Comparison of ENCODE assay signal across 8 mouse cellular contexts in genomic region chr7:97480821-97481339, GRCm38 (mm10). TPM values are rescaled to one million over a fixed set of nuclear protein-coding genes. Genes with fewer than 3 reads are reported as not detected.
DNase-seq lines count a peak whose midpoint lies in the region; ATAC-seq lines count a peak whose summit lies in the region.

Ints4 (plus strand) TSS chr7:97480956.

- intact Hi-C loops in heart, postnatal 14 days (cut with DNase I) = loop anchor here (1.0 to 5.0 kb wide), 2 partner anchors 99 to 216 kb away; partner anchors contain the start of gene Clns1a

- peak within 1 kb of the TSS; percentile 55 for H3K4me2 ChIP-seq in forebrain, embryonic 14.5 days (ENCODE audit: low read length)
- H3K4me2 ChIP-seq in neural tube, embryonic 15.5 days = peak within 1 kb of the TSS; percentile 82

- peak within 1 kb of the TSS; percentile 65 for H3K4me3 ChIP-seq in forebrain, embryonic 14.5 days (ENCODE audit: low read depth, low read length)
- peak within 1 kb of the TSS; percentile 84 for H3K4me3 ChIP-seq in neural tube, embryonic 15.5 days (replicated peaks)

- under 1% methylated on average over 24 of the region's 24 CpGs for WGBS in forebrain, embryonic 14.5 days
- under 1% methylated on average over 24 of the region's 24 CpGs for WGBS in neural tube, embryonic 15.5 days

- H3K9ac ChIP-seq in forebrain, embryonic 14.5 days (ENCODE audit: low read length) = peak within 1 kb of the TSS; percentile 69
- H3K9ac ChIP-seq in neural tube, embryonic 15.5 days (replicated peaks) = peak within 1 kb of the TSS; percentile 63

- peaks cover 12% of the 10 kb centered on the region for H3K4me1 ChIP-seq in forebrain, embryonic 14.5 days (ENCODE audit: control insufficient read depth, insufficient read depth, low read length)
- H3K4me1 ChIP-seq in neural tube, embryonic 15.5 days = peaks cover 26% of the 10 kb centered on the region

- no peaks in the 10 kb centered on the region for H3K27me3 ChIP-seq in forebrain, embryonic 14.5 days (replicated peaks; ENCODE audit: control insufficient read depth, insufficient read depth, low read length)
- H3K27me3 ChIP-seq in neural tube, embryonic 15.5 days (replicated peaks) = 0 out of 2 replicates have a peak, but pooled peaks cover 4% of the 10 kb centered on the region

- H3K9me3 ChIP-seq in forebrain, embryonic 14.5 days (replicated peaks; ENCODE audit: control insufficient read depth, low read length) = no peaks in the 10 kb centered on the region
- no peaks in the 10 kb centered on the region for H3K9me3 ChIP-seq in neural tube, embryonic 15.5 days (replicated peaks)

- ATAC-seq in forebrain, embryonic 14.5 days = peak; percentile 100
- peak; percentile 99 for ATAC-seq in neural tube, embryonic 15.5 days (ENCODE audit: low FRiP score)

- H3K36me3 ChIP-seq in forebrain, embryonic 14.5 days (ENCODE audit: control insufficient read depth, insufficient read depth, low read length) = peaks cover 13% of the 10 kb centered on the region
- peaks cover 13% of the 10 kb centered on the region for H3K36me3 ChIP-seq in neural tube, embryonic 15.5 days

- peak; percentile 97 for DNase-seq in ES-CJ7 (ENCODE audit: low read depth, low spot score)
- peak; percentile 90 for DNase-seq in cerebellum, adult 11 months
- DNase-seq in forebrain, embryonic 14.5 days (ENCODE audit: low spot score) = peak; percentile 98
- DNase-seq in heart, postnatal 14 days = peak; percentile 87 to 90
- peak; percentile 93 for DNase-seq in layer of hippocampus, adult 11-12 months (ENCODE audit: low spot score)
- DNase-seq in lung, adult 18-20 months = peak; percentile 96 to 97
- peak; percentile 94 for DNase-seq in testis, postnatal 14 days (ENCODE audit: low spot score)

- H3K27ac ChIP-seq in forebrain, embryonic 14.5 days (ENCODE audit: low read depth, low read length) = peak within 1 kb of the TSS; percentile 55; the same call in 1 of the 2 replicates
- peak within 1 kb of the TSS; percentile 79 for H3K27ac ChIP-seq in neural tube, embryonic 15.5 days (replicated peaks)

RNA-seq across cellular contexts. Expression of gene Ints4, which starts in this region (rescaled TPM):
- 54.6 and 65.2 TPM in 2 replicates for polyA plus RNA-seq in forebrain, embryonic 14.5 days (2014; fragmentation: Nextera tagmentation; extraction: Ambion mirVana)
- total RNA-seq in heart, postnatal 14 days (2021) = 10 to 100 TPM; 35.6 to 44.2 TPM
- 39.2 and 39.5 TPM in 2 replicates for polyA plus RNA-seq in neural tube, embryonic 15.5 days (2015; fragmentation: Nextera tagmentation; extraction: Ambion mirVana)

Comparison
In these comparisons a context has a peak if more than half of its experiments do, and no peak if none do; other contexts are left out.
1. Peak in every context shown above with its lines: DNase-seq, ATAC-seq, H3K4me3 ChIP-seq and H3K27ac ChIP-seq.